Mouse (Mus musculus) granulocyte monocyte progenitor cell, adult 5-6 weeks (primary cell): ENCODE measurements around the gene Bcl3. TPM values are rescaled to one million over a fixed set of nuclear protein-coding genes. Genes with fewer than 3 reads are reported as not detected.
A peak's percentile ranks its signal among the peaks of the same experiment; 100 is the strongest.
"Not testable (repeated sequence)": the region's sequence is repeated elsewhere in the genome, so short reads cannot be mapped to it uniquely, and the experiment has no call there.

Source experiments
- ATAC-seq: replicated peaks from 2 replicates; pipeline ENCODE4 v1.8.0; 2016; ENCODE audit warnings: mild to moderate bottlenecking, moderate TSS enrichment, inconsistent platforms; ENCODE audit not compliant: poor library complexity, severe bottlenecking
- total RNA-seq, 2 experiments: library from RNA; stranded (forward) in 1 of 2; stranded (reverse) in 1 of 2; fragments of 200-712, 200-1000 nt in 1 of 2; fragments of >200 nt in 1 of 2; fragmentation: Nextera tagmentation in 1 of 2; gene quantifications; 2 replicates each; pipeline ENCODE4 v1.2.3; 2014 to 2017

The Bcl3 gene
- total RNA-seq, 2 experiments from 2014 or later = 0.57 to 8.5 TPM

DNA sequence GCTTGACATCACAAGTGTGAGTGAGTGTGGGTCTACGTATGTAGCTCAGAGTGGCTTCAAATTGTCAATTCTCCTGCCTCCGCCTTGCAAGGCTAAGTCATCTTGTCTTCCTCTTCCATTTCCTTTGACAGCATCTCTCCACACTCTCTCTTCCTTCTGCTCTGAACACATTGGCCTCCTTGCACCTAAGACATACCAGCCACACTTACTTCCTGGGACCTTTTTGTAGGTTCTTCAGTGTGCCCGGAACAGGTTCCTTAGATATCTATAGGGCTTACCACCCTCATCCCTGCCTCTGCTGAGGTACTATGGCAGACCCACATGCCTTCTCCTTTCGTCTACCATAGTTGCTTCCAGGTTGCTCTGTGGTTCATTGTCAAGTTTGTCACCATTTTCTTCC lies 9.4 kb downstream of the Bcl3 start:
- ATAC-seq = no peak

DNA sequence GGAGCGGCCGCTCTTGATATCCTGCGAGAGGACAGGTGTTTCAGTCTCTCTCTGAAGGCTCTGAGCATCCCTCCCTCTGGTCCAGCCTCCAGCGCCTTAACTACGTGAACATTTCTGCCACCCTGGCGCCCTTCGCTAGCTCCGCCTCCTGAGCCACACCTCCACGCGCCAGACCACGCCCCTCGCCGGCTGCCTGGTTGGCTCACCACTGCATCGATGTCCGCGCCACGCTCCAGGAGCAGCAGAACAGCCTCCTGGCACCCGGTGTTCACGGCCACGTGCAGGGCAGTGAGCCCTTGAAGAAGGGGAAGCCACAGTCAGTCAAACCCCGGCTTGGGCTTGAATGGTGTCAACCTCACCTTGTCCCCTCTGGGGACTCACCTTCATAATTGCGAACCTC lies 11.5 kb downstream of the Bcl3 start:
- ATAC-seq = no peak

DNA sequence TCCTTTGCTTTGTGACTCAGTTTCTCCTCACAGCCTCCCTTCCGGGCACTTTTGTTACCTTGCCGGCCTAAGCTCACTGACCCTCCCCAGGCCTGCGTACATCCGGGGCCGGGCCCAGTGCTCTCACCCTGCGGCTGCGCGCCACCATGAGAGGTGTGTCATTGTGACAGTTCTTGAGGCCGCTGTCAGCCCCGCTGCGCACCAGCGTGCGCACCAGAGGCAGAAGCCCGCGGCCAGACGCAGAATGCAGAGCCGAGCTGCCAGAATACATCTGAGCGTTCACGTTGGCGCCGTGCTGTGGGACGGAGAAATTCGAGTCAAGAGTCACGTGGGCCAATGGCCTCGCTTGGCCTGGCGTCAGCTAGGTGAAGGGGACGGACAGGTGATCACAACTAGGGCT lies 13.2 kb downstream of the Bcl3 start:
- ATAC-seq = no peak

DNA sequence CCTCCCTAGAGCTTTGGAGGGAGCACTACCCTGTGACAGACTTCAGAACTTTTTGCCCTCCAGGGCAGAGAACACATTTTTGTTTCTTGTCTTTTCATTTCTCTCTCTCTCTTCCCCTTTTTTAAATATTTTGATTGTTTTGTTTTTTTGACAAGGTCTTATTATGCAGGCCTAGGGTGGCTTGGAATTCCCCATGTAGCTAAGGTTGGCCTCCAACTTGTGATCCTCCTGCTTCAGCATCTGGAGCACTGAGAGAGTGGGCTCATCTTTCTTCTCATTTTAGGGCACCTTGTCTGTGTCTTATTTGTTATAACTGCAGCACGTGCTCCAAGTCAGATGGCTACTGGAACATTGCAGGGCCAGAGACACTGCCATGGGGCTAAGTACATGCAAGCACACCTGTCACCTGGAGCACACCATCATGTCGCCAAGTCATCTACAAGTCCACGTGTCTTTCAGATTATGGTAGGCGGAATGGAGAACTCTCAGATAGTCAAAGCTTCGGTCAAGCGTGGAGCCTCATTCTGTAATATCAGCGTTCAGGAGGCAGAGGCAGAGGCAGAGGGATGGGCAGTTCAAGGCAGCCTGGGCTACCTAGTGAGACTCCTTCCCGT lies 16.1 kb downstream of the Bcl3 start:
- no peak for ATAC-seq

DNA sequence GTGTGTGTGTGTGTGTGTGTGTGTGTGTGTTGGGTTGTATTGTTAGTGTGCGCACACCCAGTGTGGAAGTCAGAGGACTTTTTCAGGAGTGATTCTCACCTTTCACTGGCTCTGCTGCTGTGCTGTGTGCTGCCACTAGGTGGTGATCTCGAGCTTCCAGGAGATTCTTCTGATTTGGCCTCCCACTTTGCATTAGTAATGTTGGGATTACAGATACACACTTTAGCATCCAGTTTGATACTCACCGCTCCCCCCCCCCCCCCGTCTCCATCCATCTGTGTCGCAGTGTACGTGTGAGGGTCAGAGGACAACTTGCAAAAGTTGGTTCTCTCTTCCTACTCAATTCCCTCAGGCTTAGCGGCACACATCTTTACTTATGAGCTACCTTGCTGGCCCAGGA lies 19.6 kb downstream of the Bcl3 start:
- ATAC-seq = peak; percentile 89

DNA sequence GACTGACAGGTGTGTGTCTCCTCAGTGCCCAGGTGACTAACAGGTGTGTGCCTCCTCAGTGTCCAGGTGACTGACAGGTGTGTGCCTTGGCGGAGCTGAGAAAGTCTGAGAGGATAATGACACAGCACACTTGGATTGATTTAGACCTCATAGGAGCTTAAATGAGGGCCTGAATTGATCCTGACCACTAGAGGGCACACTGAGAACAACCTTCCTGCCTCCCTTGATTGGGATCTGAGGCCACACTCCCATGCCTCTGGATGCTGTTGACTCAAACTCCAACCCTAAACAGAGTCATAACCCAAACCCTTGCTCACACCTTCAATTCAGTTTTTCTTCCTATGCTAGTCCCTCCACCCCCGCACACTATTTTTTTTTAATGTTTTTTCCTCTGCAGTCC lies 21.8 kb downstream of the Bcl3 start:
- ATAC-seq = peak; percentile 63

DNA sequence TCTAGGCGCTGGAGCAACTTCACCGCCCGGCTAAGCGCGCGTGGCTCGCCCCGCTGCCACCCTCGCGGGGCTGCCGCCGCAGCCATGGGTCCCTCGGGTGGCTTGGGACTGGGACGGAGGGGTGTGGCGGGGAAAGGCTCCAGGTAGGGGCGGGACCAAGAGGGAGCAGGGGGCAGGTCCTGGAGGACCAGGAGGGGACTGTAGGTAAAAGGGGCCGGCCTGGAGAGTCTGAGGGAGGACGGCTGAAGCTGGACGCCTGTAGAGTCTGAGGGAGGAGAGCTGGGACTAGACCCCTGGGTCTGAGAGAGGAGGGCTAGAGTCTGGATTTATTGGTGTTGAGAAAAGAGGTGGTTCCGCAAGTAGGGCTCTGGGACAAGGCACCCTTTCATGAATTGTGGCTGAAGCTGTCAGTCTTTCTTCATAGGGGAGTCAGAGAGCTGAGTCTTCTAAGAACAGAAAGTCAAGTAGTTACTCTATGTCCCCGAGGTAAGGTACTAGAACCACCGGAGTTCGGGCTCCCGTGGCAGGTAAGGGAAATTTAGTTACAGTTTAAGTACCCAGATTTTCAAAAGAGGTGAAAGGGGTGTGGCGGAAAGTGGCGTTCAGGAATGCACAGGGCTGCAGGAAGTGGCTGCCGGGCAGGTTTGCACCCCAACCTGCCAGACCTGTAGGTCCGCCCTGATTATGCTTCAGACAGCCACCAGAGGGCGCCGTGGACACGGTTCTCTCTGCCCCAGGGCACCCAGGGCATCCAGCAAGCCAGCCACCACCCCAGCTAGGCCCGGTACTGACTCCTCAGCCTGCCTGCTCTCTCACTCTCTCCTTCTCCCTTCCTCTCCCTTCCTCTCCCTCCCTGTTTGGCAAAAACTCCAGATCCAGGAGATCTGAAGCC lies 25.6 kb downstream of the Bcl3 start, which contains the start of gene Cblc:
Cblc (minus strand) TSS at position 113 of the 892 bp plus-strand sequence.
- ATAC-seq = peak; percentile 92

DNA sequence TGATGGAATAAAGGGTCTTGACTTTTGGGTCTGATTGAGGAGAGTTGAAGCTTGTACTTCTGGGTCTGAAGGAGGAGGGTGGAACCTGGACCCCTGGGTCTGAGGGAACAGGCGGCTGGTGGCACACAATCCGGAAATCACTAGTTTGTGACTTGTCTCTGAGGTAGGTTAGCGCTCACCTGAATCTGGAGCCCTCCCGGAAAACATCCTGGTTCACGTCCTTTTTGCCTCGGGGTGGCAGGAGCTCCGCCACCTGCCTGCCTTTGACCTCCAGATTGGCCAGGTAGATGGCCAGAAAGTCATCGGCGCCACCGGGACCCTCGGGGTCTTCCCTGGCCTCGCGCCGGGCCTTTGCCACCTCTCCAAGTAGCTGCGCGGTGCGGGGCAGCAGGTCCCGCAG lies 26.3 kb downstream of the Bcl3 start:
- no peak for ATAC-seq

DNA sequence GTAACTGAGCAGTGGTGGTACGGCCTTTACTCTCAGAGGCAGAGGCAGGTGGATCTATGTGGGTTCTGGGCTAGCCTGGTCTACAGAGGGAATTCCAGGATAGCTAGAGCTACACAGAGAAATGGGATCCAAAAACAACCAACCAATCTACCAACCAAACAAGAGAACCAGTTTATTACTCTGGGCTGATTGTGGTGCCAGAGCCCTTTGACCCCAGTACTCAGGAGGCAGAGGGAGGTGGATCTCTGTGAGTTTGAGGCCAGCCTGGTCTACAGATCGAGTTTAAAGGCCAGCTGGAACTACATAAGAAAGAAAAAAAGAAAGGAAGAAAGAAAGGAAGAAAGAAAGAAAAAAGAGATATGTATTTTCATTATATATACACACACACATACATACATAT lies 27.3 kb downstream of the Bcl3 start:
- ATAC-seq = no peak

DNA sequence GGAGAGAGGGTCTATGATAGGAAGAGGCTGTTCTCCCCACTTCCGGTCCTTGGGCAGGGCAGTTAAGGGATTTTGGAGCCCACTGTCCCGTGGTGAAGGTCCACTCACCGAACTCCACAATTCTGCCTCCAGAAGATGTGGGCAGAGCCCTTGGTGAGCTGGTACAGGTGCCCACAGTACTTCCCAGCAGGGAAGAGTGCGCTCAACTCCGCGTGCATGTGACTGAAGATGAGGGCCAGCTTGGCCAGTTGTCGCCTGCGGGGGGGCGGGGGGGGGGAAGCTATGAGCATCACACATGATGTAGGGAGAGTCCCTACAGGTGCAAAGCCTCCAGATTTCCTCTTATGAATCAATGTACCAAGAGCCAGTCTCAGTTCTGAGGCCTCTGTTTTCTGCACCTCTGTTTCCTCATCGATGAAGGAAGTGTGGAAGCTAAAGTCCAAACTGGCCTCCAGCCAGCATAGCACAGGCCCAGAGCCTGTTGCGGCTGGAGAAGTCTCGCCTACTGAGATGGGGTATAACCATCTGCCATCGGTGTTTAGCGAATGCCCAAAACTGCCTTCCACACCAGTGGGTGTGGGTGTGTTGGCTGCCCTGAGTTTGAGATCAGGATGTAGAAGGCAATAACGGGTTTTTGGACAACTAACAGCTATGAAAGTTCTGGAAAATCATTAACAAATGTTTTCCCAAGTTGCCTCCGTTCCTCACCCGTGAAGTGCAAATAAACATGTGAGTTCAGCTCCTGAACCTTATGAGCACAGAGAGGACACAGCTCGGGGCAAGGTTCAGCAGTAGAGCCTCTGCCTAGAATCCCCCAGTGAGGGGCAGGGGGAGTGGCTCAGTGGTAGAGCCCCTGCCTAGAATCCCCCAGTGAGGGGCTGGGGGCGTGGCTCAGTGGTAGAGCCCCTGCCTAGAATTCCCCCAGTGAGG lies 29.6 kb downstream of the Bcl3 start:
- 0 out of 2 replicates have a peak, but pooled peaks have one; percentile 8 for ATAC-seq

DNA sequence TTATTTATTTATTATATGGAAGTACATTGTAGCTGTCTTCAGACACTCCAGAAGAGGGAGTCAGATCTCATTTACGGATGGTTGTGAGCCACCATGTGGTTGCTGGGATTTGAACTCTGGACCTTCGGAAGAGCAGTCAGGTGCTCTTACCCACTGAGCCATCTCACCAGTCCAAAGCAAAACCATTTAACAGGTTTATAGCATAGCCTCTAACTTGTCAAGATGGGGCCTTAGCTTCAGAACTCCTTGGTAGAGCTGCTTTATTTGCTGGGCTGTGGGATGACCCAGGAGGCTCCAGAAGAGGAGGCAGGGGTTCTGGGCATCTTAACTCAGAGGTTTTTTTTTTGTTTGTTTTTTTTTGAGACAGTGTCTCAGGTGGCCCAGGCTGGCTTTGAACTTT lies 31.1 kb downstream of the Bcl3 start:
- not testable (repeated sequence) for ATAC-seq

DNA sequence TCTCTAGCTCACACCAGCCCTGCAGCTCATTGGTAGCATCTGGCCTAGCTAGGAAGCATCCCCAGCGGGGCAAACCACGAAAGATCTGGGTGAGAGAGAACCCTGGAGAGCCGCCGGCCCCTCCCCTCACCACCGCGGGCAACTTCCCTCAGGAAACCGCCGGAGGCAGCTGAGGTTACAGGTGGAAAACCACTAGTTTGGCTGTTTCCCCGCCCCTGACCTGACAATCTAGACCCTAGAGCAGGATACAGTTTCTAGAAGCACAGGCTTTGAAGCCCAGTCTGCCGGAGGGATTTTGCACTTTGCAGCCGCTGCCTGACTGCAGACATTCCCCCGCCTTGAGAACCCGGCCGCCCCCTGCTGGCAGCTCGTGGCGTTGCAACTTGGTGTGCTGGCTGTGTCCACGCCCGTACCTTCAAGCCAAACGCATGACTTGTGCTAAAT lies 32.6 kb downstream of the Bcl3 start:
- ATAC-seq = peak; percentile 82

DNA sequence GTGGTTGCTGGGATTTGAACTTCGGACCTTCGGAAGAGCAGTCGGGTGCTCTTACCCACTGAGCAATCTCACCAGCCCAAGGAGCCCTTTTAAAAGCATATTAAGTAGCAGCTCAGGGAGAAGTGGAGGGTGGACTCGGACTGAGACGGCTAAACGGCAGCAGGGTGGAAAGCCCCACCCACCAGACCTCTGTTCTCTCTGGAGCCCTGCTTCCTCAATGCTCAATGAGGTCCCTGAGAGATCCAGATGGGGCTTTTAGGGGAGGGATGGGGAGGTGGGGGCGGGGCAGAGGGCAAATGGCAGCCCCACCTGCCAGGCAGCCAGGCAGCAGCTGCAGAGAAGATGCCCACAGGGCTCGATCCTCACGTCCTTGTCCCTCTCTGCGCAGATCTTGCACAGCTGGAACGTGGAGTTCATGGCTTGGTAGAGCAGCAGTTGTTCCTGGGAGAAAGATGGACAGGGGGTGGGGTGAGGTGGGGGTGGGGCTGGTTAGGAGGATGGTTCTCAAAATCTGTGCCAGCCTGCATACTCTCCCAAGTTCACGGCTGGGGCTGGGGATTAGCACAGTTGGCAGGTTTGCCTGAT lies 36.6 kb downstream of the Bcl3 start:
- peak; percentile 34 for ATAC-seq

DNA sequence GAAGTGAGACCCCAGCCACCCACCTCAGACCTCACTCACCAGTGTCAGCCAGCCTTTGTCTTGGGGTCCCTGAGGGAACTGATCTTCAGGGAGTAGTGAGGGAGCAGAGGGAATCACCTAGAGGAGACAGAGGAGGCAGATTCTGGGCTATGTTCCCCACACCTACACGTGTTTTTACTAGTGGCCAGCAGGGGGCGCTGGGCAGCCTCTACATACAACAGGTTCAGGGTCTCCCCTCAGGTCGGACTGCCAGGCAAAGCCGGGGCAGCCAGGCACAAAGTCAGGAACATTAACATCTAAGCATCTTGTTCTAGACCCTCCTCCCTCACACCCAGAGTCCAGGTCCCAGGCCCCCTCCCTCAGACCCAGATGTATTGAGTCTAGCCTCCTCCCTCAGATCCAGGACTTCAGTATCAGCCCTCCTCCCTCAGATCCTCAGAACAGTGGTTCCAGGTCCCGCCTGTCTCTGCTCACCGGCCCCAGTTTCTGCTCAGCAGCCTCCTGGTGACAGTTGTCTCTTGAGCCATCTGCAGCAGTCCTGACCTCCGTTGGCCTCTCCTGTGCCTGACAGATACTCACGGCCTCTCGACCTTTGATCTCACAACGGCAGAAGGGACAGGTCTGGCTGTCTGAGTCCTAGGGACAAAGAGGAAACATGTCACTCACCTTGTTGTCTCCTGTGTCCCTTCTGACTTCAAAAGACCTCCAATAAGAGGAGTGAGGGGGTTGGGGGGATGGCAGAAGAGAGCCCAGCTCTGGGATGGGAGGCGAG lies 37.6 kb downstream of the Bcl3 start:
- ATAC-seq = 0 out of 2 replicates have a peak, but pooled peaks have one; percentile 35

DNA sequence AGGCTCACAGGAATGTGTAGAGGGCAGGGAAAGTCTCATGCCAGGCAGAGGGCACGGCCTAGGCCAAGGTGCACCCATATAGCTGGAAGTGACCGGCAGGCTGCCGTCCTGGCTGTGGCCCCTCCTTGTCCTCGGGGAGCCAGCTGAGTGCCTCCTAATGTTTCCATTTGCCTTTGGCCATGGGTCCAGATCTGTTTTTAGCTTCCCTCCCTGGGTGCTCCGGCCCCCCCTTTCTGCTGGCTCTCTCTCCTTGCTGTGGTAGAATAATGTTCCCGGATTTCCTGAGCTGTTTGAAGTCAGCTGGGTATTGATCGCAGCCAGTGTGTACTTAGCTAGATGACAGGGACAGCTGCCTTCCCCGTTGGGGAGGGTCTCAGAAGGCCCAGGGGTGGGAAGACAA lies 38.9 kb downstream of the Bcl3 start:
- no peak for ATAC-seq

DNA sequence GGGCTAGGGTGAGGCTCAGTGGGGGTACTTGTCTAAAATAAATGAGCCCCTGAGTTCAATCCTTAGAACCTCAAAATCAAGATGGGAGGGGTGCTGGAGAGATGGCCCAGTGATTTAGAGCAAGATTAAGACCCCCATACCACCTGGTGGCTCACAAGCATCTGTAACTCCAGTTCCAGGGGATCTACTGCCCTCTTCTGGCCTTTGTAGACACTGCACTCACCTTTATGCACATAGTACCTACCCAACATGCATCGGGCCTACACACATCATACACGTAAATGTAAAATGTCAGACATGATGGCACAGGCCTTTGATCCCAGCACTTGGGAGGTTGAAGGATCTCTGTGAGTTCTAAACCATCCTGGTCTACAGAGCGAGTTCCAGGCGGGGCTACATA lies 39.9 kb downstream of the Bcl3 start:
- no peak for ATAC-seq

DNA sequence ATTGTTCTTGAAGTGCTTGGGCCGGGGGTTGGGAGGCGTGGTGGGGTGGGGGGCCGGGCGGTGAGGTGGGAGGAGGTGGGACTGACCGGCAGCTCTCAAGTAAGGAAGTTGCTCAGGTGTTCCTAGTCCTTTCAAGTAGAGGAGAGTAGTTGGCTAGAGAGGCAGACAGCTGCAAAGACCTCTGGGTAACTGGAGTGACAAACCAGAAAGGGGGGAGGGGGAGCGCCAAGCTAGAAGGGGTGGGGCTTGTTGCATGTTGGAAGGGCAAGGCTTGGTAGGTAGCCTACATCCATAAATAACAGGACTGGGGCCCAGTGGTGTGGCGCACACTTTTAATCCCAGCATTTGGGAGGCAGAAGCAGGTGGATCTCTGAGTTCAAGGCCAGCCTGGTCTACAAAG lies 40.8 kb downstream of the Bcl3 start:
- no peak for ATAC-seq

DNA sequence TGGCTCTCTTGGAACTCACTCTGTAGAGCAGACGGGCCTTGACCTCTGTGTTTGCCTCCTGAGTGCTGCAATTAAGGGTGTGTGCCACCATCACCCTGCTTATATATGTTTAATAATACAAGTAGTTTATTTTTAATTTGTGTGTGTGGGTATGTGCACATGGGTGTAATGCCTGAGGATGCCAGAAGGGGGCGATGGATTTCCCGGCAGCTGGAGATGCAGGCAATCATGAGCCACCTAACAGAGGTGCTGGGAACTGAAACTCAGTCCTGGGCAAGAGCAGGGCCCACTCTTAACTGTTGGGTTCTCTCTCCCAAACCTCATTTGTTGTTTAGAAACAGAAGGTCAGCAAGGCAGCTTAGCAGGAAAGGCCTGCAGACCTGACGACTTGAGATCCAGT lies 42.7 kb downstream of the Bcl3 start:
- no peak for ATAC-seq

DNA sequence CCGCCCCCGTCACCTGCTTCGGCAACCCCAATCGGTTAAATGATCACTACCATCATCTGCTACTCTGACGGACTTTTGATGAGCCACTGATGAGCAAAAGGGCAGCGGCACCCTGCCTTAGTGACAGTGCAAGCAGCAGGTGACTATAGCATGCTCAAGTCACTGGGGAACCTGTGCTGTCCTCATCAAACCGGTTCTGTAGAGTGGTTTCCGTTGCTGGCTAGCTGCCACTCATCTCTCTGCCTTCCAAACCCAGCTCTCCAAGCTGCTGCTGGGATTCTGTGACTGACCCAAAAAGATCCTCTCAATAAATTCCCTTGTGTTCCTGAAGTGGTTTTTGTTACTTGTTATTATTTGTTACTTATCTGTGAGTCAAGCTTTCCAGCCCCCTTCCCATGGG lies 43.9 kb downstream of the Bcl3 start:
- no peak for ATAC-seq
